Mouse (Mus musculus) ES-Bruce4 (cell line): ENCODE results near the gene Shox2. TPM values are rescaled to one million over a fixed set of nuclear protein-coding genes. Genes with fewer than 3 reads are reported as not detected.
A peak's percentile ranks its signal among the peaks of the same experiment; 100 is the strongest.

Source experiments
- H3K27ac ChIP-seq: 2 replicates; pipeline ENCODE4 v1.5.1; 2012; ENCODE audit warnings: low read length, inconsistent platforms; ENCODE audit not compliant: insufficient read depth
- H3K27me3 ChIP-seq: 2 replicates; pipeline ENCODE4 v1.6.1; 2012; ENCODE audit warnings: mild to moderate bottlenecking, low read length, inconsistent platforms; ENCODE audit not compliant: control insufficient read depth, poor library complexity, insufficient read depth, severe bottlenecking
- H3K36me3 ChIP-seq: 2 replicates; pipeline ENCODE4 v1.6.1; 2012; ENCODE audit warnings: inconsistent platforms, mild to moderate bottlenecking, low read length, moderate library complexity; ENCODE audit not compliant: control insufficient read depth, poor library complexity, insufficient read depth, severe bottlenecking
- H3K4me1 ChIP-seq: one replicate; pipeline ENCODE4 v1.8.1; 2011; ENCODE audit warnings: low read length; ENCODE audit not compliant: control insufficient read depth, insufficient read depth
- H3K4me3 ChIP-seq: 2 replicates; pipeline ENCODE4 v1.5.1; 2011; ENCODE audit warnings: low read depth, mild to moderate bottlenecking, low read length
- H3K9ac ChIP-seq: 2 replicates; pipeline ENCODE4 v1.6.1; 2012; ENCODE audit warnings: low read depth, mild to moderate bottlenecking, inconsistent platforms; ENCODE audit not compliant: poor library complexity, severe bottlenecking
- H3K9me3 ChIP-seq: replicated peaks from 2 replicates; pipeline ENCODE4 v1.6.1; 2012; ENCODE audit warnings: mild to moderate bottlenecking, low read length, inconsistent platforms; ENCODE audit not compliant: control insufficient read depth, poor library complexity, insufficient read depth, severe bottlenecking
- CTCF ChIP-seq: IDR thresholded peaks from one replicate; pipeline ENCODE4 v1.8.1; 2011; ENCODE audit warnings: low read depth, low read length
- EP300 ChIP-seq: IDR thresholded peaks from 2 replicates; pipeline ENCODE4 v1.6.1; 2011; ENCODE audit warnings: low read depth, low read length; ENCODE audit not compliant: insufficient read depth
- POLR2A ChIP-seq: IDR thresholded peaks from one replicate; pipeline ENCODE4 v1.8.1; 2011; ENCODE audit warnings: low read length; ENCODE audit not compliant: insufficient read depth
- polyA plus RNA-seq: library from polyadenylated mRNA; stranded (reverse); fragments of >200 nt; gene quantifications from 2 replicates; pipeline ENCODE4 v1.2.4, GENCODE M21; 2011; ENCODE audit warnings: low read depth; ENCODE audit not compliant: missing spikeins, insufficient read depth, insufficient read length

Gene Shox2
- polyA plus RNA-seq, 1 experiment: 0.82 TPM

GRCm38 (mm10) chr3:66981101-66981661 lies 390 bp downstream of the Shox2 start, which contains the start of gene Rsrc1:
Rsrc1 (plus strand) TSS chr3:66981390.
- Histone ChIP-seq H3K4me1 (no peaks in the 10 kb centered on the region), H3K27me3 (peaks cover 44% of the 10 kb centered on the region), H3K9me3 (no peaks in the 10 kb centered on the region), H3K27ac (no peak within 1 kb of the TSS), H3K36me3 (no peaks in the 10 kb centered on the region), H3K4me3 (peak within 1 kb of the TSS; percentile 53), H3K9ac (peak within 1 kb of the TSS; percentile 57)
- TF ChIP-seq CTCF: no peak
- no peak for TF ChIP-seq POLR2A
- TF ChIP-seq EP300: no peak

GRCm38 (mm10) chr3:66980111-66980975 lies 1.2 kb downstream of the Shox2 start:
- H3K9ac ChIP-seq: peak overlapping the region; percentile 57
- peaks cover 44% of the 10 kb centered on the region for H3K27me3 ChIP-seq
- H3K36me3 ChIP-seq: no peaks in the 10 kb centered on the region
- H3K27ac ChIP-seq: no peak overlapping the region
- H3K9me3 ChIP-seq: no peaks in the 10 kb centered on the region
- H3K4me3 ChIP-seq: peak overlapping the region; percentile 53
- TF ChIP-seq CTCF (no peak), POLR2A (no peak), EP300 (no peak)
- H3K4me1 ChIP-seq: no peaks in the 10 kb centered on the region

- no peak overlapping the region for H3K27ac ChIP-seq
- H3K36me3 ChIP-seq: no peaks in the 10 kb centered on the region
- TF ChIP-seq POLR2A (no peak), EP300 (no peak), CTCF (no peak)
- H3K4me3 ChIP-seq: no peak overlapping the region
- H3K9me3 ChIP-seq: no peaks in the 10 kb centered on the region
- H3K4me1 ChIP-seq: no peaks in the 10 kb centered on the region
- no peak overlapping the region for H3K9ac ChIP-seq
- H3K27me3 ChIP-seq: peaks cover 44% of the 10 kb centered on the region
Measured at GRCm38 (mm10) chr3:66979491-66979890, 2.1 kb downstream of the Shox2 start.

GRCm38 (mm10) chr3:66978457-66979381 lies 2.9 kb downstream of the Shox2 start:
- Histone ChIP-seq H3K9me3 (no peaks in the 10 kb centered on the region), H3K27me3 (peaks cover 45% of the 10 kb centered on the region), H3K36me3 (no peaks in the 10 kb centered on the region), H3K4me3 (peak overlapping the region; percentile 14; the same call in 1 of the 2 replicates), H3K9ac (no peak overlapping the region), H3K4me1 (no peaks in the 10 kb centered on the region), H3K27ac (no peak overlapping the region)
- TF ChIP-seq EP300: no peak
- no peak for TF ChIP-seq POLR2A
- no peak for TF ChIP-seq CTCF

- TF ChIP-seq POLR2A: no peak
- no peak for TF ChIP-seq EP300
- no peak for TF ChIP-seq CTCF
- Histone ChIP-seq H3K36me3 (no peaks in the 10 kb centered on the region), H3K4me3 (no peak overlapping the region), H3K9me3 (no peaks in the 10 kb centered on the region), H3K27me3 (peaks cover 50% of the 10 kb centered on the region), H3K9ac (no peak overlapping the region), H3K27ac (no peak overlapping the region), H3K4me1 (no peaks in the 10 kb centered on the region)
Measured at GRCm38 (mm10) chr3:66977811-66978456, 3.6 kb downstream of the Shox2 start.
